Mouse (Mus musculus): ENCODE measurements around the gene Anapc2.

- TF ChIP-seq CTCF (conservative IDR thresholded peaks at IDR 0.05; ENCODE audit: insufficient read depth, insufficient read length, low read depth, low read length) (0 out of 2 replicates have a peak, but pooled peaks have one; percentile 34), POLR2A (IDR thresholded peaks at IDR 0.05; ENCODE audit: low read depth, low read length) (peak; percentile 99)
Observed at GRCm38 (mm10) chr2:25224492-25224765, 47.8 kb upstream of the Anapc2 start, which contains the start of gene Tubb4b.
